Mouse (Mus musculus) liver, embryonic 13.5 days (tissue): ENCODE data around the gene Gm44973. TPM values are rescaled to one million over a fixed set of nuclear protein-coding genes. Genes with fewer than 3 reads are reported as not detected.

Experiments
- polyA plus RNA-seq: library from polyadenylated mRNA; unstranded; fragments of >200 nt; fragmentation: Nextera tagmentation; extraction: Ambion mirVana; gene quantifications from 2 replicates; pipeline ENCODE4 v1.2.1, GENCODE M21; 2015

Gene Gm44973
- polyA plus RNA-seq, 1 experiment from 2014 or later: 1.1 TPM

Other genes starting within 250 kb of the Gm44973 start
- gene Fam71e2, start 244.2 kb upstream of the Gm44973 start, polyA plus RNA-seq: not detected in 2 replicates
- 0.05 TPM in 1 of 2 replicates, not detected in the other for gene Il11, start 232.6 kb upstream of the Gm44973 start, polyA plus RNA-seq
- 0.44 TPM in 1 of 2 replicates, not detected in the other for gene Tmem190, start 232.6 kb upstream of the Gm44973 start, polyA plus RNA-seq
- gene Tmem238, start 225.8 kb upstream of the Gm44973 start, polyA plus RNA-seq: 13.7 and 14.6 TPM in 2 replicates
- 242 and 279 TPM in 2 replicates for gene Rpl28, start 222.6 kb upstream of the Gm44973 start, polyA plus RNA-seq
- 282 and 292 TPM in 2 replicates for gene Ube2s, start 202.9 kb upstream of the Gm44973 start, polyA plus RNA-seq
- gene Shisa7, start 170.8 kb upstream of the Gm44973 start, polyA plus RNA-seq: not detected in 2 replicates
- gene Isoc2b, start 145.2 kb upstream of the Gm44973 start, polyA plus RNA-seq: 3.1 and 3.8 TPM in 2 replicates
- gene Isoc2a, start 138.3 kb upstream of the Gm44973 start, polyA plus RNA-seq: 0.45 and 0.52 TPM in 2 replicates
- gene Gm36210, start 109.0 kb upstream of the Gm44973 start, polyA plus RNA-seq: 0.07 TPM in 1 of 2 replicates, not detected in the other
- gene Zfp628, start 100.3 kb upstream of the Gm44973 start, polyA plus RNA-seq: 1.4 and 1.6 TPM in 2 replicates
- 0.57 and 0.67 TPM in 2 replicates for gene Nat14, start 93.5 kb upstream of the Gm44973 start, polyA plus RNA-seq
- gene Ssc5d, start 89.7 kb upstream of the Gm44973 start, polyA plus RNA-seq: 0.03 and 0.09 TPM in 2 replicates
- gene Sbk2, start 51.1 kb upstream of the Gm44973 start, polyA plus RNA-seq: not detected in 2 replicates
- not detected in 2 replicates for gene Sbk3, start 44.3 kb upstream of the Gm44973 start, polyA plus RNA-seq
- gene Zfp579, start 19.3 kb upstream of the Gm44973 start, polyA plus RNA-seq: 4.0 TPM in 2 replicates
- 9.8 and 10.0 TPM in 2 replicates for gene Zfp524, start 1.1 kb upstream of the Gm44973 start, polyA plus RNA-seq
- gene Fiz1, start 799 bp upstream of the Gm44973 start, polyA plus RNA-seq: 15.8 and 18.7 TPM in 2 replicates
- 1.4 TPM in 2 replicates for gene Zfp865, start 4.9 kb downstream of the Gm44973 start, polyA plus RNA-seq
- 0.84 and 1.4 TPM in 2 replicates for gene Ccdc106, start 5.1 kb downstream of the Gm44973 start, polyA plus RNA-seq
- 0.09 TPM in 1 of 2 replicates, not detected in the other for gene 4632433K11Rik, start 18.6 kb downstream of the Gm44973 start, polyA plus RNA-seq
- gene Zfp784, start 22.9 kb downstream of the Gm44973 start, polyA plus RNA-seq: 0.93 and 1.4 TPM in 2 replicates
- 2.2 and 2.7 TPM in 2 replicates for gene Zfp580, start 36.0 kb downstream of the Gm44973 start, polyA plus RNA-seq
- gene U2af2, start 46.6 kb downstream of the Gm44973 start, polyA plus RNA-seq: 79.1 and 83.0 TPM in 2 replicates
- 45.6 and 48.2 TPM in 2 replicates for gene Epn1, start 64.7 kb downstream of the Gm44973 start, polyA plus RNA-seq
- gene Rfpl4, start 101.5 kb downstream of the Gm44973 start, polyA plus RNA-seq: not detected in 2 replicates
- gene Rasl2-9, start 110.5 kb downstream of the Gm44973 start, polyA plus RNA-seq: 0.19 and 0.24 TPM in 2 replicates
- not detected in 2 replicates for gene Vmn1r55, start 134.2 kb downstream of the Gm44973 start, polyA plus RNA-seq
- gene Vmn1r56, start 181.3 kb downstream of the Gm44973 start, polyA plus RNA-seq: not detected in 2 replicates
- gene Vmn1r57, start 203.0 kb downstream of the Gm44973 start, polyA plus RNA-seq: not detected in 2 replicates